Mouse (Mus musculus): Measurements from ENCODE around the gene Slc8a1. TPM values are rescaled to one million over a fixed set of nuclear protein-coding genes. Genes with fewer than 3 reads are reported as not detected.

Gene Slc8a1
- polyA plus RNA-seq, 1 experiment from 2014 or later: 5.8 TPM

DNA sequence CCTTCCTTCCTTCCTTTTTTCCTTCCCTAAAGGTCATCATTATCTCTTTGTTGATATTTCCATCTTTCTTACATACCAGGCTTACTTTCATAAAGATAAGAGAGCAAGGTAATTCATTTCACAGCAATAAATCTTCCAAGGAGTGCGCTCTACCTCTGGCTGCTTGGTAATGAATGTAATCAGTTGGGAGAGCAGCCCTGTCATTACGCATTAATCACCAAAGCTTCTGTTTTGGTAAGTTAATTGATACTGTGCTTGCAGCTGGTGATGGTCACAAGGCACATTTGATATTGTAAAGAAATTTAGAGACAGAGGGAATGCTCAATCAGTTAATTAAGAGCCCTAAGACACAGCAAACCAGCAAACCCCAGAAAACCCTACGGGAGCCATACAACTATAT lies 130.7 kb downstream of the Slc8a1 start:
- Histone ChIP-seq H3K4me1 (no peaks in the 10 kb centered on the region), H3K27me3 (no peaks in the 10 kb centered on the region), H3K9me3 (no peaks in the 10 kb centered on the region), H3K27ac (no peak overlapping the region), H3K36me3 (no peaks in the 10 kb centered on the region), H3K4me2 (no peak overlapping the region), H3K4me3 (no peak overlapping the region), H3K9ac (no peak overlapping the region)
- no peak for ATAC-seq (ENCODE audit: insufficient number of reproducible peaks, low FRiP score, low TSS enrichment, low read depth)
- 74% methylated on average over 3 of the region's 3 CpGs for WGBS

DNA sequence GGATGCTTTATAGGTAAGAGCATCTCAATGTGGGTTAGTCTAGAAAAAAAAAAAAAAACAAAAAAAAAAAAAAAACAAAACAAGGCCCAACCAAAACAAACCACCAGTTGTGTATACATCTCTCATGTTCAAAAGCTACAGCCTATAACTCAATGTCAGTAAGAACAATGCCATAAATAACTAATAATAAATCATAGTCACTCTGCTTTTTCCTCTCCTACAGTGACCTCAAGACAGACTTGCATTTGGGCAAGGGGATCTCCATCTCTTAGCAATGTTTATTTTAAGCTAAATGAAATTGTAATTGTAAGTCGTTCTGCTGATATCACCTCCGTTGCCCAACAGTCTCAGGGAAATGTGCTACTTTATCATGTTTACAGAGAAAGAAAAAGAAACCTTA lies 132.1 kb downstream of the Slc8a1 start:
- ATAC-seq (ENCODE audit: insufficient number of reproducible peaks, low FRiP score, low TSS enrichment, low read depth): no peak
- H3K9ac ChIP-seq: no peak overlapping the region
- no peak overlapping the region for H3K27ac ChIP-seq
- no peak overlapping the region for H3K4me2 ChIP-seq
- H3K9me3 ChIP-seq: no peaks in the 10 kb centered on the region
- H3K27me3 ChIP-seq: no peaks in the 10 kb centered on the region
- WGBS: 73% methylated on average over 2 of the region's 2 CpGs
- no peaks in the 10 kb centered on the region for H3K4me1 ChIP-seq
- H3K36me3 ChIP-seq: no peaks in the 10 kb centered on the region
- H3K4me3 ChIP-seq: no peak overlapping the region

DNA sequence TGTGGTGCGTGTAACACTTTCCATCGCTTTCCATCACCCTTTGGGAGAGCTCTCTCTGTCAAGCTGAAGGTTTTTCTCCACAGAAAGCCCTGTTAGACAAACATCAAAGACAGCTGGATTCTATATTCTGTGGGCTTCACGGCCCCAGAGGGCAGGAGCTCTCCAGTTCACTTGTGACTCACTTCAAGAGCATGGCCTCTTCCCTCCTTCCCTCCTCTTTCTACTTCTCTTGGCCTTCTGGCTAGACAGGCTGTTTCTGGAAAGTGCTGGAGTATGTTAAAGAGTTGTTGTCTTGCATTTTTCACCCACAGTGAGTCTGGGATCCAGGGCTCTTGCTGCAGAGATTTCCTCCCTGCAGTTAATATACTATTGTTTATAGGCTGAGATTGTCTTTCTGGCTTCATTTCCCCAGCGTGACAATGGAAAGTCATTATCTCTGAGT lies 132.9 kb downstream of the Slc8a1 start:
- 40% methylated on average over 4 of the region's 4 CpGs for WGBS
- no peak for ATAC-seq (ENCODE audit: insufficient number of reproducible peaks, low FRiP score, low TSS enrichment, low read depth)

DNA sequence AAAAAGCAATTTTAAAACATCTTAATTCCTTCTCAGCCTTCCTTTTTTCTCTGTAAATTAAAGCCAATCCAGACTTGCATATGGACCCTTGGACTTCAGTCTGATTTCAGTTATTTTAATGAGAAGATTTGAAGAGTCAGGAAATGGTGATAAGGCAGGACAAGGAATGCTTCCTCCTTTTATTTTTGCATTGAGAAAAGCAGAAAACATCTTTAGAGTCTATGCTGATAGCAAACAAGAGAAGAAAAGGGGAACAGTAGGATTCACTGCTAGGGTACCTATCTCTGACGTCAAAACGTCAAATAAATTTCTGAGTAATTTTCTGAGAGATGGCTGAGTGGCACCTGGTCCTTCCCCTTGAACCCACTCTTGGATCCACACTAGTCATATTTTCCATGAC lies 139.1 kb downstream of the Slc8a1 start:
- Histone ChIP-seq H3K36me3 (no peaks in the 10 kb centered on the region), H3K9ac (no peak overlapping the region), H3K27ac (no peak overlapping the region), H3K4me2 (no peak overlapping the region), H3K9me3 (no peaks in the 10 kb centered on the region), H3K4me3 (no peak overlapping the region), H3K4me1 (no peaks in the 10 kb centered on the region), H3K27me3 (no peaks in the 10 kb centered on the region)
- ATAC-seq (ENCODE audit: insufficient number of reproducible peaks, low FRiP score, low TSS enrichment, low read depth): no peak
- 87% methylated on average over 2 of the region's 2 CpGs for WGBS

More for the DNA sequence above, 132.9 kb downstream of the Slc8a1 start:
- H3K27ac ChIP-seq: no peak overlapping the region
- H3K4me2 ChIP-seq: no peak overlapping the region
- no peaks in the 10 kb centered on the region for H3K9me3 ChIP-seq
- H3K4me1 ChIP-seq: no peaks in the 10 kb centered on the region
- H3K27me3 ChIP-seq: no peaks in the 10 kb centered on the region
- H3K4me3 ChIP-seq: no peak overlapping the region
- H3K36me3 ChIP-seq: no peaks in the 10 kb centered on the region
- H3K9ac ChIP-seq: no peak overlapping the region

DNA sequence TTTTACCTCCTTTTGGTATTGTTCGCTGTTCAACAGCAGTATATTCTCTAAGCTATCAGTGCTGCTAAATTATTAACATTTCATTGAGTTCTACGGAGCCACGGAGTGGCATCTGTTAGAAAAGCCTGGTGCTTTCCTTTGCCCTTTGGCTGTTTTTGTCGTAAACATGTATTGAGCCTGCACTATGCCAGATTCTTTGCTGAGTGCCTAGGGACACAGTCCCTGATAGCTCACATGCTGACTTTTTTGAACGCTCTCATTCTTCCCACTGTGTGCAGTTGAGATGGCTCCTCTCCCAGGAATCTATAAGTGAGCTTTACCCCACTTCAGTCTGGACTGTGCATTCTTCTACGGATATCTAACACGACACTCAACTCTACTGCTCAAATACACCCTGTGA lies 148.4 kb downstream of the Slc8a1 start:
- no peaks in the 10 kb centered on the region for H3K27me3 ChIP-seq
- no peaks in the 10 kb centered on the region for H3K36me3 ChIP-seq
- no peaks in the 10 kb centered on the region for H3K4me1 ChIP-seq
- no peak overlapping the region for H3K4me2 ChIP-seq
- no peak overlapping the region for H3K4me3 ChIP-seq
- no peak overlapping the region for H3K9ac ChIP-seq
- ATAC-seq (ENCODE audit: insufficient number of reproducible peaks, low FRiP score, low TSS enrichment, low read depth): no peak
- WGBS: 55% methylated on average over 7 of the region's 7 CpGs
- no peak overlapping the region for H3K27ac ChIP-seq
- H3K9me3 ChIP-seq: no peaks in the 10 kb centered on the region

DNA sequence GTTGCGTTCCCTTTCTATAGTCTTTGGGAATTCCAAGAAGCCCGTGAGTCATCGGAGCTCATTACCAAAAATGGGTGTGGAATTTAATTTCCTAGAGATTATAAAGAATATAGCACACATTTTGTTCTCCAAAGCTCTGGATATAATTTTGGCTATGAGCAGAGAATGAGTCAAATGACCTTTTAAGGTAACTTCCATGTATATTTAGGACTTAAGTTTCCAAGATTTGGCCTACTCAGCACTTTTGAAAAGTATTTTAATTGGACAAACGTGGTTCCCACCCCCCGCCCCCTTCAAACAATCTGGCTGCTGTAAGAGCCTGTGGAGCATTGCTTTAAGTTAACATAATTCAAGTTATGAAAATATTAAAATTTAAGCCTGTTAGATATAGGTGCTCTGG lies 151.4 kb downstream of the Slc8a1 start:
- Histone ChIP-seq H3K9ac (no peak overlapping the region), H3K4me2 (no peak overlapping the region), H3K27me3 (no peaks in the 10 kb centered on the region), H3K4me3 (no peak overlapping the region), H3K36me3 (no peaks in the 10 kb centered on the region), H3K9me3 (no peaks in the 10 kb centered on the region), H3K27ac (no peak overlapping the region), H3K4me1 (no peaks in the 10 kb centered on the region)
- no peak for ATAC-seq (ENCODE audit: insufficient number of reproducible peaks, low FRiP score, low TSS enrichment, low read depth)
- 66% methylated on average over 5 of the region's 5 CpGs for WGBS

DNA sequence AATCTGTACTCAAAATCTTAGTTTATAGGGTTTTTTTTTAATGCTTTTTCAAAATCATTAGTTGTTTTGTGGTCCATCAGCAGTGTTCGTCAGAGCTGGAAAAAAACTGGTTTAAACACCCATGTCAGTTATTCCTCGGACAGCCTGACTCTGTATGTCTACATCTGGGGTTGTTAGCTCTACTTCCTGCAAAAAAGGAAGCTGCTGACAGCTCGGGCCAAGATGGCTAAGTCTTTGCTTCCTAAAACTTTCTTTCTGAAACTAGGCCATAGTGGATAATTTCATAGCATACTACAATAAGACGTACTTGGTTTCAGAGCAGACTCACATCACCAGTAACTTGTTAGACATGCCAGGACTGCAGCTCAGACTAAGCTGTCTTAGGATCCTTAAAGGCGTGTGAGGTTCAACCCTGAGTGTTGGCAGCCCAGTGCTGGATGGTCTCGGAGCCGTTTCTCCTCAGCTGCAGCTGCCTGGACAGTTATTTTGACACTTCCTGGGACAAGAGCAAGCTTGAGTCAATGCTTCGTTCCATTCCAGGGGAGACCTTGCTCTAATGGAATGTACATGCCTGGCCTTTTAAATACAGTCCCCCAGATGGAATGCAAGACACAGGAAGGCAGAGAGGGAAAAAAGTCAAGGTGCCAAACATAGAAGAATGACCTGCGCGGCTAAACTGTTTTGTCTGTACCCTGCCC lies 158.3 kb downstream of the Slc8a1 start:
- Histone ChIP-seq H3K27ac (no peak overlapping the region), H3K4me2 (no peak overlapping the region), H3K4me1 (peaks cover 6% of the 10 kb centered on the region; the same call in 1 of the 2 replicates), H3K9ac (no peak overlapping the region), H3K4me3 (no peak overlapping the region), H3K27me3 (no peaks in the 10 kb centered on the region), H3K36me3 (no peaks in the 10 kb centered on the region), H3K9me3 (no peaks in the 10 kb centered on the region)
- whole genome bisulfite sequencing: 55% methylated on average over 10 of the region's 10 CpGs
- ATAC-seq (ENCODE audit: insufficient number of reproducible peaks, low FRiP score, low TSS enrichment, low read depth): no peak

DNA sequence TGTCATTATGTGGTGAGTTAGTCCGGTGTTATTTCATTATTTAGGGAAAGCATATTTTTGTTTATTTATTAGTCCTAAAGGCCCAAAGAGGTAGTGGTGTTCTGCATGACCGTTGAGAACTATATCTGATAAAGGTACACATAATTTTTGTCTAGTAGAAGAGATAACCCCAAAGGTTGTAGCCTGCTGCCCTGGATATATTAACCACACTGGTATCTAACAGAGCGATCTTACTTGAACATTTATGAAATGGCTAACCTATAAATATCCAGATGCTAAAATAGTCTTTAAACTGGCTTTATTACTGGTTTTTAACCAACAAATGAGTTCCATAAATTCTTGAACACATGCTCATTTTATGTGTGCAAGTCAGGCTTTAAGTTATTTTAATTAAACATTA lies 161.3 kb downstream of the Slc8a1 start:
- Histone ChIP-seq H3K9ac (no peak overlapping the region), H3K9me3 (no peaks in the 10 kb centered on the region), H3K4me3 (no peak overlapping the region), H3K4me2 (no peak overlapping the region), H3K27me3 (no peaks in the 10 kb centered on the region), H3K27ac (no peak overlapping the region), H3K36me3 (no peaks in the 10 kb centered on the region), H3K4me1 (peaks cover 6% of the 10 kb centered on the region; the same call in 1 of the 2 replicates)
- WGBS: 76% methylated on average over 3 of the region's 3 CpGs
- no peak for ATAC-seq (ENCODE audit: insufficient number of reproducible peaks, low FRiP score, low TSS enrichment, low read depth)

DNA sequence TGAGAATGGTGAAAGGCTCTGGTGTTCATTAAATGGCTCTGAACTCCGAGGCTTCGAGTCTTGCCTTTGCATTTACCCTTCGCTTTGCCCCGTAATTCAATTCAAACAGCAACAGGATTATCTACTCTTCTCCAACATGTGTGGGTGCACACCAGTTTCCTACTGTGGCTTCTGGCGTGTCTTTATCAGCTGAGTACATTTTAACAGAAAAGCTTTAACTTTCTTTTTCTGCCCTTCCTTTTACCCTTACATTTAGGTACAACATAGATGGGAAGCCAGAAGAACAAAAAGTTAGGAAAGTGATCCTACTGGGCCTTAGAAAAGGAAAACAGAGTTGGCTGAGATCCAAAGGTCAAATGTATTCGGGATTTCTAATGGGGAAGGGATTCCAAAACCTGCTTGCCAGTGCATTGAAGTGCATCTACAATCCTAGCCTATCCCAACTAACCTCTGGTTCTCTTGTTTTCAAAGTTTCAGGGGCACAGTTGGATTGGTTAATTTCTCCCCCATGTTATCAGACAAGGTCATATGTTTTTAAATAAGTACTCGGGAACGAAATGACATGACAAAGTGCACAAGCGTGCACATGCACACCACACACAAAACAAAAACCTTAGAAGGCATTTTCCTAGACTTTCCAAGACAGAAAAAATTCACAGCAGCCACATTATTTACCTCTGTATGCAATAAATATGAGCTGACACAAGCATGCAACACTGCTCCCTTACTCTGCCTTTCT lies 172.4 kb downstream of the Slc8a1 start:
- WGBS: 68% methylated on average over 9 of the region's 9 CpGs
- no peak overlapping the region for H3K4me2 ChIP-seq
- no peak overlapping the region for H3K9ac ChIP-seq
- H3K27me3 ChIP-seq: no peaks in the 10 kb centered on the region
- H3K4me3 ChIP-seq: no peak overlapping the region
- H3K36me3 ChIP-seq: no peaks in the 10 kb centered on the region
- no peaks in the 10 kb centered on the region for H3K4me1 ChIP-seq
- no peak overlapping the region for H3K27ac ChIP-seq
- H3K9me3 ChIP-seq: no peaks in the 10 kb centered on the region
- ATAC-seq (ENCODE audit: insufficient number of reproducible peaks, low FRiP score, low TSS enrichment, low read depth): no peak

DNA sequence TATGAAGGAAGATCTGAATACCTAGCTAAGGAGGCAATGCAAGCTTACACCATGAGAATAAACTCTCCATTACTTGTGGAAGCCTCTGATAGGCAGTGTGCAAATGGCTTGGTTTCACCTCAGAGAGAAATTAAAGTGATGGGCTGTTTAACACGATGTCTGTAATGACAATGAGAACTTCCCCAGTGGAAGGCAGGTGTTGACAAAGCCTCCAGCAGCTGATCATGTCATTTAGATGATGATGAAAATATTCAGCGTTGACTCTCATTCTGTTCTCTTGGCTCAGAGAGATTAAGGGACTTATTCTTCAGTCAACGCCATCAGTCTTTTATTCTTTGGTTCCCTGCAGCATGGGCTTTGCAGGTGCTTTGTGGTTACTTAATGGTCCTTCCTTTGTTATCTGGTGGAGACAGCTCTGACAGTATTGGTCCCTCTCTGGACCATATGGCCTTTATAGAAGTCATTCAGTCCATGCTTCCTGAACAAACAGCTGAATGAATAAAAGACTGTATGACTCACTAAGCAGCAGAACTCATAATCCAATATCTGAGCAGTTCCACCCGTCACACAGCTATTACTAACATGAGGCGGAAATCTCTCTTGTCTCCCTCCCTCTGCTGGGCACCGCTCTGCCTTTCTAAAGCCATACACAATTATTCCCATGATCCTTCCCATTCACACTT lies 184.0 kb downstream of the Slc8a1 start:
- H3K27me3 ChIP-seq: no peaks in the 10 kb centered on the region
- no peak overlapping the region for H3K9ac ChIP-seq
- WGBS: 78% methylated on average over 6 of the region's 6 CpGs
- H3K36me3 ChIP-seq: no peaks in the 10 kb centered on the region
- H3K4me1 ChIP-seq: no peaks in the 10 kb centered on the region; the same call in 1 of the 2 replicates
- no peak overlapping the region for H3K27ac ChIP-seq
- no peaks in the 10 kb centered on the region for H3K9me3 ChIP-seq
- ATAC-seq (ENCODE audit: insufficient number of reproducible peaks, low FRiP score, low TSS enrichment, low read depth): no peak
- no peak overlapping the region for H3K4me3 ChIP-seq
- H3K4me2 ChIP-seq: no peak overlapping the region

DNA sequence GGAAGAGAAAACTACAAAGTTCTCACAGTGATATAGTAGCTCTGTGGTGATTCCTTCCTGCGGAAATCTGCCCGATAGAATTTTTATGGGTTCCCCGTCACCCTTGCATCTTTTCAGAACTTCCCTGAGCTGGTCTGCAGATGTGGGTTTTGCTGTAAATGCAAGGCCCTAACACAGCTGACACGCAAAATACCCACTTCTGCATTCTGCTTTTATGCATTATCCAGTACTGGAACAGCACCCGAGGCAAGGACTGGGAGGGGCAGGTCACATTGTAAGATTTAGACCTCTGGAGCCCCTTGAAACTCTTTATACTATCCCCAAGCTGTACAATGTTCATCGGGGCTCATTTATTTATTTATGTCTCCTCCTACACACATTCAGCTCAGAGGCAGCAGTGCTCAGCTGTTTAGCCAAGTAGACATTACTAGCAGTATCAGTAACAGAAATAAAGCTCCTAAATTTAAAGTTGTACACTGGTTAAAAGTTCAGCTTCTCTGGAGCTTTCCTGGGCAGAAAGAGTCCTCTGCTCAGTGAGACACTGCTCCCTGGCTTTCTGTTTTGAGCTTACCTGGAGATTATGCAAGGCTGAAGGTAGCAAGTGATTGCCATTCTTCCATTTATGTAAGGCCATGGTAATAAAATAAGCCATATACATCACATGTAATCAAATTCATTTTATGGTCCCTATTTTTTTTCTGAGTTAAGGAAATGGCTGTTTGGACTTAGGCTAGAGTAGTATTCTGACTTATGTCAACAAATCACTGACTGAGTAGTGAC lies 186.1 kb downstream of the Slc8a1 start:
- H3K9me3 ChIP-seq: no peaks in the 10 kb centered on the region
- H3K27ac ChIP-seq: no peak overlapping the region
- no peak for ATAC-seq (ENCODE audit: insufficient number of reproducible peaks, low FRiP score, low TSS enrichment, low read depth)
- no peaks in the 10 kb centered on the region for H3K27me3 ChIP-seq
- no peaks in the 10 kb centered on the region for H3K36me3 ChIP-seq
- WGBS: 50% methylated on average over 6 of the region's 6 CpGs
- H3K9ac ChIP-seq: no peak overlapping the region
- H3K4me1 ChIP-seq: no peaks in the 10 kb centered on the region; the same call in 1 of the 2 replicates
- no peak overlapping the region for H3K4me2 ChIP-seq
- no peak overlapping the region for H3K4me3 ChIP-seq

Data from limb, embryonic 15.5 days (tissue).